Mouse (Mus musculus) bone marrow macrophage, adult 2 months (primary cell): ENCODE data around the gene Insrr.

ENCODE experiments used
- CTCF ChIP-seq: IDR thresholded peaks from 2 replicates; pipeline ENCODE4 v1.5.1; 2012; ENCODE audit warnings: low read depth, mild to moderate bottlenecking, low read length, moderate library complexity
- POLR2A ChIP-seq: IDR thresholded peaks from 2 replicates; pipeline ENCODE4 v1.6.1; 2012; ENCODE audit warnings: mild to moderate bottlenecking, low read depth, low read length, borderline replicate concordance

DNA sequence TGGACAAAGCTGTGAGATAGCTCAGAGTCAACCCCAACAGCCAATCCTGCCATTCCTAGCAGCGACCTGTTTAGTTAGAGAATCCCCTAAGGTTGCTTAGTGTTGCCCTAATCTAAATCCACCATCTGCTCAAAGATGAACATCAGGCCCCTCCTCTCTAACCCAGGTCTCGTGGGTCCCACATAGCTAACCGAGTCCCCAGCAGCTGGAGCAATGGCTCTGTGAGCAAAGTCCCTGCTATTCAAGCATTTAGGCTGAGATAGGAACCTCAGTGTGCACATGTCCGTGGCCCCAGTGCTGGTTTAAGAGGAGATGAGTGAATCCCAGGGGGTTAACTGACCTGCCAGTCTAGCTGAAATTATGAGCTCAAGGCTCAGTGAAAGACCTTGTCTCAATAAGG, 49.4 kb downstream of the Insrr start:
- TF ChIP-seq CTCF (no peak), POLR2A (no peak)
